Mouse (Mus musculus): ENCODE results near the gene Adam15. TPM values are rescaled to one million over a fixed set of nuclear protein-coding genes. Genes with fewer than 3 reads are reported as not detected.

Gene Adam15
- total RNA-seq, 2 experiments from 2014 or later, result 35.0 to 40.1 TPM

- no peak for DNase-seq
- intact Hi-C loops (cut with DNase I; ENCODE audit: low total_unique reads), result no loop called here
Observed at GRCm38 (mm10) chr3:89360237-89360636, 10.4 kb upstream of the Adam15 start.

GRCm38 (mm10) chr3:89359630-89360029 lies 9.8 kb upstream of the Adam15 start:
- no peak for DNase-seq
- intact Hi-C loops (cut with DNase I; ENCODE audit: low total_unique reads), result loop anchor here (5.0 kb wide), 1 partner anchor 42 kb away; no protein-coding TSS in a partner anchor

- intact Hi-C loops (cut with DNase I; ENCODE audit: low total_unique reads), result loop anchor here (5.0 kb wide), 1 partner anchor 39 kb away; no protein-coding TSS in a partner anchor
- DNase-seq, result no peak
Observed at GRCm38 (mm10) chr3:89356029-89356428, 6.2 kb upstream of the Adam15 start.

GRCm38 (mm10) chr3:89355512-89355902 lies 5.7 kb upstream of the Adam15 start:
- DNase-seq, result no peak
- intact Hi-C loops (cut with DNase I; ENCODE audit: low total_unique reads), result loop anchor here (5.0 kb wide), 1 partner anchor 38 kb away; no protein-coding TSS in a partner anchor

GRCm38 (mm10) chr3:89354816-89355511 lies 5.2 kb upstream of the Adam15 start:
- DNase-seq, result peak; percentile 81
- intact Hi-C loops (cut with DNase I; ENCODE audit: low total_unique reads), result loop anchor here (5.0 kb wide), 1 partner anchor 38 kb away; no protein-coding TSS in a partner anchor

- intact Hi-C loops (cut with DNase I; ENCODE audit: low total_unique reads), result no loop called here
- no peak for DNase-seq
Observed at GRCm38 (mm10) chr3:89351271-89351670, 1.5 kb upstream of the Adam15 start.

- DNase-seq, result peak; percentile 67
- intact Hi-C loops (cut with DNase I; ENCODE audit: low total_unique reads), result loop anchor here (10.0 kb wide), 1 partner anchor 136 kb away; no protein-coding TSS in a partner anchor
Observed at GRCm38 (mm10) chr3:89348911-89349868, 606 bp downstream of the Adam15 start.

- DNase-seq, result no peak
- intact Hi-C loops (cut with DNase I; ENCODE audit: low total_unique reads), result loop anchor here (10.0 kb wide), 1 partner anchor 137 kb away; no protein-coding TSS in a partner anchor
Observed at GRCm38 (mm10) chr3:89347916-89348315, 1.9 kb downstream of the Adam15 start.

GRCm38 (mm10) chr3:89346815-89347540 lies 2.8 kb downstream of the Adam15 start:
- DNase-seq, result no peak
- intact Hi-C loops (cut with DNase I; ENCODE audit: low total_unique reads), result loop anchor here (10.0 kb wide), 1 partner anchor 138 kb away; no protein-coding TSS in a partner anchor

GRCm38 (mm10) chr3:89343279-89343678 lies 6.5 kb downstream of the Adam15 start:
- intact Hi-C loops (cut with DNase I; ENCODE audit: low total_unique reads), result loop anchor here (10.0 kb wide), 1 partner anchor 142 kb away; no protein-coding TSS in a partner anchor
- DNase-seq, result no peak

GRCm38 (mm10) chr3:89341794-89342193 lies 8.0 kb downstream of the Adam15 start:
- intact Hi-C loops (cut with DNase I; ENCODE audit: low total_unique reads), result loop anchor here (10.0 kb wide), 1 partner anchor 143 kb away; no protein-coding TSS in a partner anchor
- DNase-seq, result no peak

- peak; percentile 74 for DNase-seq
Observed at GRCm38 (mm10) chr3:89340465-89340864, 9.3 kb downstream of the Adam15 start.

GRCm38 (mm10) chr3:89339416-89339815 lies 10.4 kb downstream of the Adam15 start:
- intact Hi-C loops (cut with DNase I; ENCODE audit: low total_unique reads), result no loop called here
- peak; percentile 62 for DNase-seq

More at GRCm38 (mm10) chr3:89340465-89340864, 9.3 kb downstream of the Adam15 start:
- intact Hi-C loops (cut with DNase I; ENCODE audit: low total_unique reads), result loop anchor here (10.0 kb wide), 1 partner anchor 144 kb away; no protein-coding TSS in a partner anchor

GRCm38 (mm10) chr3:89337721-89338578 lies 11.8 kb downstream of the Adam15 start, which contains the start of gene Efna4:
Gene Efna4 (minus strand): TSS chr3:89338028.
- intact Hi-C loops (cut with DNase I; ENCODE audit: low total_unique reads), result no loop called here
- DNase-seq, result no peak

- intact Hi-C loops (cut with DNase I; ENCODE audit: low total_unique reads), result no loop called here
- no peak for DNase-seq
Observed at GRCm38 (mm10) chr3:89337062-89337720, 12.6 kb downstream of the Adam15 start.

- intact Hi-C loops (cut with DNase I; ENCODE audit: low total_unique reads), result no loop called here
- no peak for DNase-seq
Observed at GRCm38 (mm10) chr3:89336529-89336928, 13.3 kb downstream of the Adam15 start.

- intact Hi-C loops (cut with DNase I; ENCODE audit: low total_unique reads), result no loop called here
- DNase-seq, result no peak
Observed at GRCm38 (mm10) chr3:89333053-89333452, 16.7 kb downstream of the Adam15 start.

GRCm38 (mm10) chr3:89332476-89332875 lies 17.3 kb downstream of the Adam15 start:
- DNase-seq, result no peak
- intact Hi-C loops (cut with DNase I; ENCODE audit: low total_unique reads), result no loop called here

Measured in gastrocnemius, postnatal 14 days (tissue).